In the genomic region with DNA sequence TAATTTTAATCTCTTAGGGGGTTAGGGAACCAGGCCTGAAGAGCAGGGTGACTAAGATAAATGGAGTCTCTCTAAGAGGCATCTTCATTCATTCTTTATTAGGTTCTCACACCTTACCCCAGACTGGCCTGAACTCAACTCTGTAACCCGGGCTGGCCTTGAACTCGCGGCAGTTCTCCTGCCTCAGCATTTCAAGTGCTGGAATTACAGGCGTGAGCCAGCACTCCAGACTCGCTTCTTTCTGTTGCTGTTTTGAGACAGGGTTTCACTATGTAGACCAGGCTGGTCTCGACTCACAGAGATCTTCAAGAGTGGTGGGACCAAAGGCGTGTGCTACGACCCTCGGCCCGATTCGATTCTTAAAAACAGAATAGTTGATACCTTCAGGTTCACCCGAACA, we compare ENCODE assay signal across 8 mouse cellular contexts. TPM values are rescaled to one million over a fixed set of nuclear protein-coding genes. Genes with fewer than 3 reads are reported as not detected.
DNase-seq lines count a peak whose midpoint lies in the region; ATAC-seq and TF ChIP-seq lines count a peak whose summit lies in the region.

No protein-coding gene starts in this region.

- peak overlapping the region; percentile 84 for H3K4me3 ChIP-seq in C2C12 (ENCODE audit: insufficient read depth, poor library complexity, severe bottlenecking)
- peak overlapping the region; percentile 83 for H3K4me3 ChIP-seq in hindbrain, embryonic 15.5 days
- H3K4me3 ChIP-seq in liver, postnatal 0 days (ENCODE audit: low read depth, low read length) = peak overlapping the region; percentile 62
- H3K4me3 ChIP-seq in stomach, embryonic 14.5 days (ENCODE audit: low read depth, low read length) = peak overlapping the region; percentile 83

- no peaks in the 10 kb centered on the region for H3K27me3 ChIP-seq in C2C12 (ENCODE audit: control insufficient read depth, insufficient read depth, insufficient read length)
- H3K27me3 ChIP-seq in hindbrain, embryonic 15.5 days = peaks cover 7% of the 10 kb centered on the region; the same call in 1 of the 2 replicates
- H3K27me3 ChIP-seq in liver, postnatal 0 days (ENCODE audit: insufficient read depth, low read length) = no peaks in the 10 kb centered on the region
- H3K27me3 ChIP-seq in stomach, embryonic 14.5 days (ENCODE audit: control insufficient read depth, insufficient read depth, low read length) = no peaks in the 10 kb centered on the region

- no peak for TF ChIP-seq EP300 in liver, postnatal 0 days (IDR thresholded peaks at IDR 0.05; ENCODE audit: low read depth)

- WGBS in hindbrain, embryonic 15.5 days = 22% methylated on average over 12 of the region's 12 CpGs
- WGBS in liver, postnatal 0 days (ENCODE audit: insufficient replicate concordance) = 16% methylated on average over 12 of the region's 12 CpGs
- 20% methylated on average over 12 of the region's 12 CpGs for WGBS in stomach, embryonic 14.5 days

- H3K9me3 ChIP-seq in hindbrain, embryonic 15.5 days = no peaks in the 10 kb centered on the region
- H3K9me3 ChIP-seq in liver, postnatal 0 days (ENCODE audit: low read length) = no peaks in the 10 kb centered on the region
- H3K9me3 ChIP-seq in stomach, embryonic 14.5 days (ENCODE audit: control insufficient read depth, low read depth, low read length) = no peaks in the 10 kb centered on the region

- peaks cover 54% of the 10 kb centered on the region for H3K79me2 ChIP-seq in C2C12 (ENCODE audit: control insufficient read depth, insufficient read depth)

- peak overlapping the region; percentile 86 for H3K27ac ChIP-seq in hindbrain, embryonic 15.5 days (replicated peaks)
- peak overlapping the region; percentile 83 for H3K27ac ChIP-seq in liver, postnatal 0 days (ENCODE audit: low read depth)
- peak overlapping the region; percentile 71 for H3K27ac ChIP-seq in stomach, embryonic 14.5 days (ENCODE audit: low read length)

- TF ChIP-seq CTCF in C2C12 (IDR thresholded peaks at IDR 0.05; ENCODE audit: control insufficient read depth, insufficient read depth, insufficient read length) = no peak
- TF ChIP-seq CTCF in liver, postnatal 0 days (IDR thresholded peaks at IDR 0.05; ENCODE audit: low read depth) = no peak

- peaks cover 35% of the 10 kb centered on the region for H3K36me3 ChIP-seq in C2C12 (ENCODE audit: control insufficient read depth, insufficient read depth)
- H3K36me3 ChIP-seq in hindbrain, embryonic 15.5 days = peaks cover 27% of the 10 kb centered on the region
- H3K36me3 ChIP-seq in liver, postnatal 0 days (replicated peaks; ENCODE audit: insufficient read depth, low read length) = peaks cover 30% of the 10 kb centered on the region
- peaks cover 14% of the 10 kb centered on the region; the same call in 1 of the 2 replicates for H3K36me3 ChIP-seq in stomach, embryonic 14.5 days (ENCODE audit: control insufficient read depth, insufficient read depth, low read length)

- peak overlapping the region; percentile 92 for H3ac ChIP-seq in C2C12 (ENCODE audit: control insufficient read depth, insufficient read length, low read depth)

- H3K79me3 ChIP-seq in C2C12 (ENCODE audit: low read depth) = peaks cover 36% of the 10 kb centered on the region

- DNase-seq in adrenal gland, postnatal 36 days = peak; percentile 52 to 53
- no peak for DNase-seq in adrenal gland, adult 18-20 months (ENCODE audit: low spot score in 2 of 2)
- peak; percentile 52 for DNase-seq in embryo, embryonic 11 days
- peak; percentile 54 for DNase-seq in liver, postnatal 0 days
- no peak for DNase-seq in urinary bladder, postnatal 4 days (ENCODE audit: low spot score in 2 of 2)

- peak overlapping the region; percentile 73 for H3K4me2 ChIP-seq in hindbrain, embryonic 15.5 days
- H3K4me2 ChIP-seq in liver, postnatal 0 days (ENCODE audit: low read depth, low read length) = peak overlapping the region; percentile 71
- peak overlapping the region; percentile 66 for H3K4me2 ChIP-seq in stomach, embryonic 14.5 days (replicated peaks; ENCODE audit: low read depth, low read length)

- peaks cover 19% of the 10 kb centered on the region for H3K4me1 ChIP-seq in hindbrain, embryonic 15.5 days (replicated peaks)
- H3K4me1 ChIP-seq in liver, postnatal 0 days (ENCODE audit: insufficient read depth) = peaks cover 30% of the 10 kb centered on the region
- peaks cover 6% of the 10 kb centered on the region; the same call in 1 of the 2 replicates for H3K4me1 ChIP-seq in stomach, embryonic 14.5 days (ENCODE audit: control insufficient read depth, insufficient read depth, low read length)

- peak; percentile 24; the same call in 1 of the 2 replicates for ATAC-seq in hindbrain, embryonic 15.5 days (ENCODE audit: low FRiP score, low read depth)
- ATAC-seq in liver, postnatal 0 days = peak; percentile 14
- no peak for ATAC-seq in stomach, embryonic 14.5 days (ENCODE audit: insufficient number of reproducible peaks, insufficient read depth, low FRiP score, low read depth)

- H3K9ac ChIP-seq in hindbrain, embryonic 15.5 days = peak overlapping the region; percentile 87
- peak overlapping the region; percentile 80 for H3K9ac ChIP-seq in liver, postnatal 0 days (replicated peaks)
- H3K9ac ChIP-seq in stomach, embryonic 14.5 days (replicated peaks; ENCODE audit: low read depth, low read length) = peak overlapping the region; percentile 73

TF ChIP-seq in C2C12, 6 proteins besides CTCF, POLR2A, EP300 and RAD21:
- TF ChIP-seq CEBPB (IDR thresholded peaks at IDR 0.05; ENCODE audit: low read depth) (no peak), MYOG (IDR thresholded peaks at IDR 0.05; ENCODE audit: control insufficient read depth, extremely low read depth, insufficient read length) (no peak), MAX (IDR thresholded peaks at IDR 0.05) (no peak)

RNA-seq across cellular contexts. Expression of gene Aars, which starts 1.3 kb away (rescaled TPM):
- 100 to 1,000 TPM; 114 to 165 TPM for total RNA-seq in adrenal gland, postnatal 36 days (2021)
- total RNA-seq in adrenal gland, adult 18-20 months (2021) = 100 to 1,000 TPM in 1 of 2 experiments, 10 to 100 TPM in 1; 81.9 to 140 TPM
- polyA plus RNA-seq in C2C12 (2012; fragmentation: generic; extraction: Trizol) = 152 TPM
- polyA plus RNA-seq in hindbrain, embryonic 15.5 days (2015; fragmentation: Nextera tagmentation; extraction: Ambion mirVana) = 86.5 and 88.3 TPM in 2 replicates
- polyA plus RNA-seq in liver, postnatal 0 days (2015; fragmentation: Nextera tagmentation; extraction: Ambion mirVana) = 23.1 and 26.0 TPM in 2 replicates
- 43.2 and 52.0 TPM in 2 replicates for polyA plus RNA-seq in stomach, embryonic 14.5 days (2014; fragmentation: Nextera tagmentation; extraction: Ambion mirVana)

RNA-seq across cellular contexts. Expression of gene Ddx19b, which starts 2.7 kb away (rescaled TPM):
- 10 to 100 TPM; 11.8 to 12.5 TPM for total RNA-seq in adrenal gland, postnatal 36 days (2021)
- 10 to 100 TPM in 1 of 2 experiments, 1 to 10 TPM in 1; 9.4 to 10.0 TPM for total RNA-seq in adrenal gland, adult 18-20 months (2021)
- polyA plus RNA-seq in C2C12 (2012; fragmentation: generic; extraction: Trizol) = 5.6 TPM
- 6.2 and 7.5 TPM in 2 replicates for polyA plus RNA-seq in hindbrain, embryonic 15.5 days (2015; fragmentation: Nextera tagmentation; extraction: Ambion mirVana)
- polyA plus RNA-seq in liver, postnatal 0 days (2015; fragmentation: Nextera tagmentation; extraction: Ambion mirVana) = 3.5 and 3.9 TPM in 2 replicates
- polyA plus RNA-seq in stomach, embryonic 14.5 days (2014; fragmentation: Nextera tagmentation; extraction: Ambion mirVana) = 6.2 and 7.7 TPM in 2 replicates

RNA-seq across cellular contexts. Expression of gene Exosc6, which starts 21.9 kb away (rescaled TPM):
- not detected for total RNA-seq in adrenal gland, postnatal 36 days (2021)
- total RNA-seq in adrenal gland, adult 18-20 months (2021) = not detected
- polyA plus RNA-seq in C2C12 (2012; fragmentation: generic; extraction: Trizol) = 11.4 TPM
- not detected in 2 replicates for polyA plus RNA-seq in hindbrain, embryonic 15.5 days (2015; fragmentation: Nextera tagmentation; extraction: Ambion mirVana)
- polyA plus RNA-seq in liver, postnatal 0 days (2015; fragmentation: Nextera tagmentation; extraction: Ambion mirVana) = 6.1 and 7.0 TPM in 2 replicates
- 13.2 and 13.8 TPM in 2 replicates for polyA plus RNA-seq in stomach, embryonic 14.5 days (2014; fragmentation: Nextera tagmentation; extraction: Ambion mirVana)

RNA-seq across cellular contexts. Expression of gene Ddx19a, which starts 36.7 kb away (rescaled TPM):
- 10 to 100 TPM; 44.1 to 46.8 TPM for total RNA-seq in adrenal gland, postnatal 36 days (2021)
- total RNA-seq in adrenal gland, adult 18-20 months (2021) = 10 to 100 TPM; 37.2 to 37.3 TPM
- 44.0 TPM for polyA plus RNA-seq in C2C12 (2012; fragmentation: generic; extraction: Trizol)
- 10.8 and 12.4 TPM in 2 replicates for polyA plus RNA-seq in hindbrain, embryonic 15.5 days (2015; fragmentation: Nextera tagmentation; extraction: Ambion mirVana)
- 6.9 and 7.0 TPM in 2 replicates for polyA plus RNA-seq in liver, postnatal 0 days (2015; fragmentation: Nextera tagmentation; extraction: Ambion mirVana)
- polyA plus RNA-seq in stomach, embryonic 14.5 days (2014; fragmentation: Nextera tagmentation; extraction: Ambion mirVana) = 18.4 and 18.8 TPM in 2 replicates

RNA-seq across cellular contexts. Expression of gene Clec18a, which starts 58.0 kb away (rescaled TPM):
- not detected for total RNA-seq in adrenal gland, postnatal 36 days (2021)
- total RNA-seq in adrenal gland, adult 18-20 months (2021) = not detected
- polyA plus RNA-seq in C2C12 (2012; fragmentation: generic; extraction: Trizol) = not detected
- 0.52 and 0.92 TPM in 2 replicates for polyA plus RNA-seq in hindbrain, embryonic 15.5 days (2015; fragmentation: Nextera tagmentation; extraction: Ambion mirVana)
- polyA plus RNA-seq in liver, postnatal 0 days (2015; fragmentation: Nextera tagmentation; extraction: Ambion mirVana) = not detected in 2 replicates
- not detected in 2 replicates for polyA plus RNA-seq in stomach, embryonic 14.5 days (2014; fragmentation: Nextera tagmentation; extraction: Ambion mirVana)

Comparison
In these comparisons a context has a peak if more than half of its experiments do, and no peak if none do; other contexts are left out.
1. DNase-seq: peak in adrenal gland, postnatal 36 days (2 of 2), embryo, embryonic 11 days (single experiment) and liver, postnatal 0 days (single experiment); none in adrenal gland, adult 18-20 months (0 of 2) and urinary bladder, postnatal 4 days (0 of 2).
2. Peak in every context shown above with its lines, with median percentiles within 50 percentile points of each other: H3K4me3 ChIP-seq, H3K27ac ChIP-seq, H3K4me2 ChIP-seq and H3K9ac ChIP-seq.